Mouse (Mus musculus): ENCODE measurements around the gene Cnih4. TPM values are rescaled to one million over a fixed set of nuclear protein-coding genes. Genes with fewer than 3 reads are reported as not detected.

The Cnih4 gene
- polyA plus RNA-seq, 1 experiment = 82.2 TPM

DNA sequence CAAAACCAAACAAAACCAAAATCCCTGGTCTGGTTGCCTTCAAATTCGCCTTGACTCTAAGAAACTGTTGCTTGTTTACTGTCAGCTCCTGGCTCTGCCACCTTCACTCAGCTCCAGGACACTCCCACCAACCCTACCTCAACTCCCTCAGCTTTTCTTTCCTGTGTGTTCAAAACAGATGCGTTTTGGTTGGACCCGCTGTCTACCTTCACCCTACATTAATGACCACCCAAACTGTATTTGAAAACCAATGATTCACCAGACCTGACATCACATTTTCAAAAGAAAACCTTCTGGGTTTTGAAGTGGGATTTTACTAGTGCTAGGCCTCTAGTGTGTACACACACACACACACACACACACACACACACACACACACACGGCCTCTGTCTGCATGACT lies 65.7 kb downstream of the Cnih4 start:
- peaks cover 27% of the 10 kb centered on the region for H3K4me1 ChIP-seq (ENCODE audit: control insufficient read depth, insufficient read depth, low read length)
- peak overlapping the region; percentile 97 for H3K4me3 ChIP-seq (ENCODE audit: insufficient read depth, low read length)
- H3K27ac ChIP-seq (ENCODE audit: insufficient read depth, low read depth, low read length) = peak overlapping the region; percentile 98
- TF ChIP-seq CTCF (IDR thresholded peaks at IDR 0.05; ENCODE audit: low read depth, low read length) (no peak), POLR2A (IDR thresholded peaks at IDR 0.05; ENCODE audit: borderline replicate concordance, low read depth, low read length) (no peak)

DNA sequence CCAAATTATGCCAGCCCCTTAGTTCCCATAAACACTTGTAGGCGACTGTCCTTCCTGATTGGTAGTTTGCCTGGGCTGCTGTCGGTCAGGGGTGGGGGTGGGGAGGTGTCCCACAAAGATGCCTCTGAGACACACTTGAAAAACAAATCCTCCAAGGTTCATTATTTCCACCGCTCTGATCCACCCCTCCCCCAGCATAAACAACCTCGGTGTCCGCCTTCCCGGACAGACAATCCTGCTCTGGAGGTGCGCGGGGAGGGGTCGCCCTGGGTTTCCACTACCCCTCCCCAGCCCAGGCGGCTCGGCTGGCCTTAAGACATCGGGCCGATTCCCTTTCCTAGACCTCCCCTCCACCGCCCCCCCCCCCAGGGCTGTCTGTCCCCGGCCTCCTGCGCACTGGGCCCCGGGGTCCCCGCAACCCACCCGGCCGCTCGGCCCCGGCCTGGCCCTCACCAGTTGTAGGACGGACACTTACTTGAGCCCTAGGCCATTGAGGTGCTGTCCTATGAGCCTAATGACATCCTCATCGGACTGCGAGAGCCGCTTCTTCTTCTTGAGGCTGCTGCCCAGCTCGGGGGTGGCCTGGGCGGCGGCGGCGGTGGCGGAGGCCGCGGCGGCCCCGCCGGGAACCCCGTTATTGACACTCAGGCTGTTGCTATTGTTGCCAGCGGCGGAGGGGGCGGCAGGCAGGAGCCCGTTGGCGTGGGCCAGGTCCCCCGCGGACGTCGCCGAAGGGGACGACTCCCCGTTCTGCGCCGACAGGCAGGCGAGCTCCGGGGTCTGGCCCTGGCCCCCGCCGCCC lies 66.3 kb downstream of the Cnih4 start:
- Histone ChIP-seq H3K4me3 (ENCODE audit: insufficient read depth, low read length) (peak overlapping the region; percentile 97), H3K4me1 (ENCODE audit: control insufficient read depth, insufficient read depth, low read length) (peaks cover 28% of the 10 kb centered on the region), H3K27ac (ENCODE audit: insufficient read depth, low read depth, low read length) (peak overlapping the region; percentile 98)
- TF ChIP-seq POLR2A (IDR thresholded peaks at IDR 0.05; ENCODE audit: borderline replicate concordance, low read depth, low read length) (no peak), CTCF (IDR thresholded peaks at IDR 0.05; ENCODE audit: low read depth, low read length) (no peak)

DNA sequence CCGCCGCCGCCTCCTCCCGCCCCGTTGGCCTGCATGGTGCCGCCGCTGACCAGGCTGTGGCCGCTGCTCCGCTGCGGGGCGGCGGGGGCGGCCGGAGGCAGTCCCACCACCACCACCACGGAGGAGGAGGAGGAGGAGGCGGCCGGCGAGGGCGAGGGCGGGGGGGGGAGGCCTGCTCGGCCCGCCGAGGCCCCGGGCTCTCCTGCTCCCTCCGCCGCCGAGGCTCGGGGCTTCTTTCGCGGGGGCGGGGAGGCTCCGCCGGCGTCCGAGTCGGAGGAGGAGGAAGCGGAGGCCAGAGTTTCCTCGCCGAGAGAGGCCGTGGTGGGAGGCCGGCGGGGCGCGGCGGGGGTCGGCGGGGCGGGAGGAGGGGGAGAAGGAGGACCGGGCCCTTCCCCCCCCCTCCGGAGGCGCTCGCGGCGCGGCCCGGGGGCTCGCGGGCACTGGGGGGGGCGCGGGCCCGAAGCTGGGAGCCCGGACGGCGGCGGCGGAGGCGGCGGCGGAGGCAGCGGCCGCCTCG lies 67.0 kb downstream of the Cnih4 start:
- Histone ChIP-seq H3K27ac (ENCODE audit: insufficient read depth, low read depth, low read length) (peak overlapping the region; percentile 98), H3K4me1 (ENCODE audit: control insufficient read depth, insufficient read depth, low read length) (peaks cover 28% of the 10 kb centered on the region), H3K4me3 (ENCODE audit: insufficient read depth, low read length) (peak overlapping the region; percentile 97)
- no peak for TF ChIP-seq POLR2A (IDR thresholded peaks at IDR 0.05; ENCODE audit: borderline replicate concordance, low read depth, low read length)
- TF ChIP-seq CTCF (IDR thresholded peaks at IDR 0.05; ENCODE audit: low read depth, low read length) = no peak

DNA sequence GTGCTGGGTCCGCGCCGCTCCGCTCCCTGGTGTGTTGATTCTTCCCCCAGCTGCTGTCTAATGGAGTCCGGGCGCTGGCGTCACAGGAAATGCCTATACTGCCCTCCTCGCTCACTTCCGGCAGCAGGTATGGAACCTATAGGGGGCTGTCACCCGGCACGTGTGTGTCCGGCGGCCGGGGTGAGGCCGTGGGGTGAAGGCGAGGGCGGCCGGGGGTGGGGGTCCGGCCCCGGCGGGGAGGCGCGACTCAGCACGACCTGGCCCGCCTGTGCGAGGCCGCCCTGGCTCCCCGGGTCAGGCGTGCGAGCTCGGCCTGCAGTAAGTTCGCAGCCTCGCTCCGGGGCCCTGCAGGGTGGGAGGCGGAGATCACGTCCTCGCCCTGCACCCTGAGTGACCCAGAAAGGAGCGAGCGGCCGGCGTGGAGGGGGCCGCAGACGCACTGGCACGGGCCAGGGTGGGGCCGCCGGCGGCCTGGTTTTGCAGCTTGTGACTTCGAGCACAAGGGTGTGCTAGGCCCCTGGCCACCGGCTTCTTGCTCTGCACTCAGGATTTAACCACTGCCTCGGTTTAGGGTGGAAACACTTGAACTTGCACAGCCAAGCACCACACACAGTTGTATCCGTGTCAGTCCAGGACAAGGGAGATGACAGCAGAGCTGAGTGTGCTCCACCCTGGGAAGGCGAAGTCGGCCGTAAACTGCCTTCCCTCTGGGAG lies 67.6 kb downstream of the Cnih4 start, which contains the start of gene Wdr26:
Wdr26 (minus strand) TSS at position 82 of the 714 bp plus-strand sequence.
- peak within 1 kb of the TSS; percentile 98 for H3K27ac ChIP-seq (ENCODE audit: insufficient read depth, low read depth, low read length)
- H3K4me3 ChIP-seq (ENCODE audit: insufficient read depth, low read length) = peak within 1 kb of the TSS; percentile 97
- peaks cover 24% of the 10 kb centered on the region for H3K4me1 ChIP-seq (ENCODE audit: control insufficient read depth, insufficient read depth, low read length)
- no peak for TF ChIP-seq POLR2A (IDR thresholded peaks at IDR 0.05; ENCODE audit: borderline replicate concordance, low read depth, low read length)
- no peak for TF ChIP-seq CTCF (IDR thresholded peaks at IDR 0.05; ENCODE audit: low read depth, low read length)

DNA sequence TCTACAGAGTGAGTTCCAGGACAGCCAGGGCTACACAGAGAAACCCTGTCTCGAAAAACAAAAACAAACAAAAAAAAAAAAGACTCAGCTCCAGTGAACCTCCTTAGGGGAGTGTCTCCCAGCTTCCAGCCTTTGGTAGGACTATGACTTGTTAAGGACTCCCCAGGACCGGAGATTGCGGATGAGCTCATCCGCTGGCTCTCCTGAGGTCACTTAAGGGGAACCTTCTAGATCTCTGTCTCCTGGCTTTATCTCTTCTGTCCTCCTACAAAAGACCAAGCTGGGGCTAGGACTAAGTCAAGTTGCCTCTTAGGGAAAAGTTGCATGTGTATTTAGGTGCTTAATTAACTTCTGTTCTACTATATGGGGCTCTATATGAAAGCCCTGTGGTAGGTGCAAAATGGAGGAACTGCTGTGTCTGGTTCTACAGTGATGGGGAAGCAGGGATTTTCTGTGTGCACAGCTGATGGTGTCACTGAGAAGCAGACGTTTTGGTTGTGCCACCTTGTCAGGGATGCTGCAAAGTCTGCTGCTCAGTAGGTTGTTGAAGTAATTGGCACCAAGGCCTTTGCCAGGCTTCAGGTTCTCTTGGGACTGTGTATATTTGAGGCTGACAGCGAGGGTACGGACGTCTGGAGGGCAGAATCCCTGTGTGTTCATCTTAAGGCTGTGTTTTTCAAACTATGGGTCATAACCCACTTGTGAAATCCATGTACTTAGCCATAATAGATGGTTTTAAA lies 70.0 kb downstream of the Cnih4 start:
- Histone ChIP-seq H3K27ac (ENCODE audit: insufficient read depth, low read depth, low read length) (peak overlapping the region; percentile 25; the same call in 1 of the 2 replicates), H3K4me1 (ENCODE audit: control insufficient read depth, insufficient read depth, low read length) (peaks cover 23% of the 10 kb centered on the region), H3K4me3 (ENCODE audit: insufficient read depth, low read length) (no peak overlapping the region)
- TF ChIP-seq CTCF (IDR thresholded peaks at IDR 0.05; ENCODE audit: low read depth, low read length) (no peak), POLR2A (IDR thresholded peaks at IDR 0.05; ENCODE audit: borderline replicate concordance, low read depth, low read length) (no peak)

GRCm38 (mm10) chr1:181216315-181216714 lies 71.8 kb downstream of the Cnih4 start:
- H3K4me1 ChIP-seq (ENCODE audit: control insufficient read depth, insufficient read depth, low read length) = peaks cover 26% of the 10 kb centered on the region
- H3K4me3 ChIP-seq (ENCODE audit: insufficient read depth, low read length) = no peak overlapping the region
- H3K27ac ChIP-seq (ENCODE audit: insufficient read depth, low read depth, low read length) = no peak overlapping the region
- no peak for TF ChIP-seq POLR2A (IDR thresholded peaks at IDR 0.05; ENCODE audit: borderline replicate concordance, low read depth, low read length)
- no peak for TF ChIP-seq CTCF (IDR thresholded peaks at IDR 0.05; ENCODE audit: low read depth, low read length)

Other genes with a start within 250 kb of the Cnih4 start
- gene Pycr2, start 240.4 kb upstream of the Cnih4 start, polyA plus RNA-seq (2012; ENCODE audit: insufficient read depth, insufficient read length, missing spikeins) = 19.2 and 20.9 TPM in 2 replicates
- gene Lefty1, start 209.7 kb upstream of the Cnih4 start, polyA plus RNA-seq (2012; ENCODE audit: insufficient read depth, insufficient read length, missing spikeins) = not detected in 2 replicates
- 23.4 and 23.9 TPM in 2 replicates for gene Tmem63a, start 202.3 kb upstream of the Cnih4 start, polyA plus RNA-seq (2012; ENCODE audit: insufficient read depth, insufficient read length, missing spikeins)
- 40.7 and 45.8 TPM in 2 replicates for gene Ephx1, start 123.8 kb upstream of the Cnih4 start, polyA plus RNA-seq (2012; ENCODE audit: insufficient read depth, insufficient read length, missing spikeins)
- not detected in 2 replicates for gene 9130409I23Rik, start 93.5 kb upstream of the Cnih4 start, polyA plus RNA-seq (2012; ENCODE audit: insufficient read depth, insufficient read length, missing spikeins)
- gene Nvl, start 489 bp upstream of the Cnih4 start, polyA plus RNA-seq (2012; ENCODE audit: insufficient read depth, insufficient read length, missing spikeins) = 25.9 and 27.7 TPM in 2 replicates
- 226 and 227 TPM in 2 replicates for gene Wdr26, start 67.3 kb downstream of the Cnih4 start, polyA plus RNA-seq (2012; ENCODE audit: insufficient read depth, insufficient read length, missing spikeins)
- gene Cnih3, start 207.9 kb downstream of the Cnih4 start, polyA plus RNA-seq (2012; ENCODE audit: insufficient read depth, insufficient read length, missing spikeins) = not detected in 2 replicates

Data from bone marrow macrophage, adult 2 months (primary cell).